Mouse (Mus musculus) erythroblast, embryonic 14.5 days (primary cell): ENCODE data around the gene Cfhr2.

Experiments used
- GATA1 ChIP-seq: IDR thresholded peaks from 2 replicates; pipeline ENCODE4 v1.6.1; 2012; ENCODE audit warnings: low read length, inconsistent platforms, mixed read lengths
- TAL1 ChIP-seq: IDR thresholded peaks from 3 replicates; pipeline ENCODE4 v1.6.1; 2012; ENCODE audit warnings: low read length, inconsistent platforms, mixed read lengths

- no peak for TF ChIP-seq GATA1
- TF ChIP-seq TAL1 = no peak
These were observed 1.7 kb upstream of the Cfhr2 start for GRCm38 (mm10) chr1:139860176-139860575.
